Mouse (Mus musculus) gastrocnemius, postnatal 10 days (tissue): Measurements from ENCODE around the gene Psg18. TPM values are rescaled to one million over a fixed set of nuclear protein-coding genes. Genes with fewer than 3 reads are reported as not detected.
"Not testable (repeated sequence)": the region's sequence is repeated elsewhere in the genome, so short reads cannot be mapped to it uniquely, and the experiment has no call there.

Experiments used
- DNase-seq: peaks from one replicate; pipeline ENCODE4 v3.0.0; 2021; ENCODE audit warnings: mixed read lengths
- long read RNA-seq, 2 experiments: library from polyadenylated mRNA; stranded (forward); transcript quantifications; one replicate each; pipeline ENCODE4 v2.0.0; 2021
- total RNA-seq, 2 experiments: library from RNA; stranded (reverse); gene quantifications; 2 replicates each; pipeline ENCODE4 v1.2.3; 2021

Gene Psg18
- not detected for total RNA-seq
- long read RNA-seq, experiment 1: 0 reads
- long read RNA-seq, experiment 2: 0 reads

- DNase-seq: not testable (repeated sequence)
Measured at GRCm38 (mm10) chr7:18354909-18355308, at the start of gene Psg18. Gene Psg18, minus strand, starts transcription at chr7:18355009.

GRCm38 (mm10) chr7:18403407-18403806 is 48.6 kb upstream of the Psg18 start:
- no peak for DNase-seq

- DNase-seq: no peak
Measured at GRCm38 (mm10) chr7:18402527-18403237, 47.9 kb upstream of the Psg18 start.

- DNase-seq: not testable (repeated sequence)
Measured at GRCm38 (mm10) chr7:18391483-18391882, 36.7 kb upstream of the Psg18 start.

- DNase-seq: no peak
Measured at GRCm38 (mm10) chr7:18378295-18378694, 23.5 kb upstream of the Psg18 start.

- DNase-seq: not testable (repeated sequence)
Measured at GRCm38 (mm10) chr7:18335411-18335810, 19.4 kb downstream of the Psg18 start.

Other genes starting within 250 kb of the Psg18 start
- gene Igfl3, start 178.5 kb downstream of the Psg18 start, total RNA-seq: not detected
- gene Mill1, start 109.7 kb downstream of the Psg18 start, total RNA-seq: not detected
- gene Psg28, start 77.0 kb upstream of the Psg18 start, total RNA-seq: not detected
- not detected for gene Psg26, start 129.2 kb upstream of the Psg18 start, total RNA-seq
- gene Psg25, start 177.3 kb upstream of the Psg18 start, total RNA-seq: not detected
- not detected for gene Psg27, start 212.3 kb upstream of the Psg18 start, total RNA-seq